Comparison of ENCODE assay signal across 19 mouse cellular contexts in genomic region chr16:90315881-90316280, GRCm38 (mm10).
"Had no signal": no experiment of that assay in that cellular context is flagged by ENCODE, and none has a peak within 500 bp of the region (broad histone marks: within the 10 kb centered on the region; RNA-seq: fewer than 3 reads in every experiment).

No protein-coding gene starts in this region.

- H3K27me3 ChIP-seq: kidney, embryonic 15.5 days; liver, embryonic 13.5 days; neural tube, embryonic 13.5 days; stomach, embryonic 15.5 days had no signal

- H3K9ac ChIP-seq: kidney, embryonic 15.5 days; liver, embryonic 13.5 days; neural tube, embryonic 13.5 days; stomach, embryonic 15.5 days had no signal

- H3K9me3 ChIP-seq: kidney, embryonic 15.5 days; liver, embryonic 13.5 days; midbrain, embryonic 10.5 days; neural tube, embryonic 13.5 days; stomach, embryonic 15.5 days had no signal

- H3K36me3 ChIP-seq: kidney, embryonic 15.5 days; liver, embryonic 13.5 days; midbrain, embryonic 10.5 days; neural tube, embryonic 13.5 days; stomach, embryonic 15.5 days had no signal

- H3K4me1 ChIP-seq: kidney, embryonic 15.5 days; liver, embryonic 13.5 days; midbrain, embryonic 10.5 days; neural tube, embryonic 13.5 days; stomach, embryonic 15.5 days had no signal

- DNase-seq: kidney, adult 2 months; kidney, postnatal 10 days; kidney, postnatal 36 days; layer of hippocampus, postnatal 36 days; liver, embryonic 13.5 days; lung, adult 2 months; lung, postnatal 14 days; lung, postnatal 4 days; midbrain, embryonic 14.5 days; spleen, adult 18-20 months; thymus, postnatal 36 days had no signal

- H3K27ac ChIP-seq: kidney, embryonic 15.5 days; left cerebral cortex, adult 2 months; liver, embryonic 13.5 days; midbrain, embryonic 10.5 days; neural tube, embryonic 13.5 days; stomach, embryonic 15.5 days had no signal

- ATAC-seq: intestine, embryonic 16.5 days had no signal

- H3K4me2 ChIP-seq: kidney, embryonic 15.5 days; liver, embryonic 13.5 days; neural tube, embryonic 13.5 days; stomach, embryonic 15.5 days had no signal

- H3K4me3 ChIP-seq: kidney, embryonic 15.5 days; left cerebral cortex, adult 2 months; liver, embryonic 13.5 days; megakaryocyte, embryonic 14.5 days; midbrain, embryonic 10.5 days; myocyte; neural tube, embryonic 13.5 days; stomach, embryonic 15.5 days had no signal
